Mouse (Mus musculus): ENCODE data around the gene Hba-a1. TPM values are rescaled to one million over a fixed set of nuclear protein-coding genes. Genes with fewer than 3 reads are reported as not detected.

Hba-a1 gene
- total RNA-seq, 2 experiments from 2014 or later = 219 to 309 TPM

- Histone ChIP-seq H3K4me3 (no peak overlapping the region), H3K27ac (no peak overlapping the region)
- intact Hi-C loops (cut with DNase I) = loop anchor here (5.0 kb wide), 1 partner anchor 121 kb away; no protein-coding TSS in a partner anchor
- DNase-seq = no peak
- no peak for TF ChIP-seq CTCF (IDR thresholded peaks at IDR 0.05)
Measured at GRCm38 (mm10) chr11:32302824-32303419, 19.6 kb downstream of the Hba-a1 start.

GRCm38 (mm10) chr11:32303455-32303854 is 20.1 kb downstream of the Hba-a1 start:
- intact Hi-C loops (cut with DNase I) = loop anchor here (5.0 kb wide), 1 partner anchor 121 kb away; no protein-coding TSS in a partner anchor
- no peak overlapping the region for H3K27ac ChIP-seq
- no peak overlapping the region for H3K4me3 ChIP-seq
- DNase-seq = no peak
- TF ChIP-seq CTCF (IDR thresholded peaks at IDR 0.05) = no peak

GRCm38 (mm10) chr11:32307006-32307405 is 23.7 kb downstream of the Hba-a1 start:
- no peak for TF ChIP-seq CTCF (IDR thresholded peaks at IDR 0.05)
- Histone ChIP-seq H3K4me3 (no peak overlapping the region), H3K27ac (no peak overlapping the region)
- intact Hi-C loops (cut with DNase I) = no loop called here
- no peak for DNase-seq

GRCm38 (mm10) chr11:32309446-32309845 is 26.1 kb downstream of the Hba-a1 start:
- no peak for TF ChIP-seq CTCF (IDR thresholded peaks at IDR 0.05)
- intact Hi-C loops (cut with DNase I) = no loop called here
- Histone ChIP-seq H3K27ac (no peak overlapping the region), H3K4me3 (no peak overlapping the region)
- no peak for DNase-seq

GRCm38 (mm10) chr11:32309928-32310327 is 26.6 kb downstream of the Hba-a1 start:
- H3K4me3 ChIP-seq = no peak overlapping the region

GRCm38 (mm10) chr11:32316009-32316408 is 32.7 kb downstream of the Hba-a1 start:
- TF ChIP-seq CTCF (IDR thresholded peaks at IDR 0.05) = no peak
- intact Hi-C loops (cut with DNase I) = no loop called here
- DNase-seq = no peak
- H3K27ac ChIP-seq = no peak overlapping the region
- no peak overlapping the region for H3K4me3 ChIP-seq

More at GRCm38 (mm10) chr11:32309928-32310327, 26.6 kb downstream of the Hba-a1 start:
- no peak for TF ChIP-seq CTCF (IDR thresholded peaks at IDR 0.05)
- H3K27ac ChIP-seq = no peak overlapping the region
- intact Hi-C loops (cut with DNase I) = no loop called here
- no peak for DNase-seq

- Histone ChIP-seq H3K27ac (no peak overlapping the region), H3K4me3 (no peak overlapping the region)
- TF ChIP-seq CTCF (IDR thresholded peaks at IDR 0.05) = no peak
- intact Hi-C loops (cut with DNase I) = loop anchor here (5.0 to 10.0 kb wide), 3 partner anchors 33 to 138 kb away; partner anchors contain the start of gene Hbq1b
- no peak for DNase-seq
Measured at GRCm38 (mm10) chr11:32320507-32321195, 37.3 kb downstream of the Hba-a1 start.

GRCm38 (mm10) chr11:32321196-32321565 is 37.9 kb downstream of the Hba-a1 start:
- Histone ChIP-seq H3K4me3 (no peak overlapping the region), H3K27ac (no peak overlapping the region)
- intact Hi-C loops (cut with DNase I) = loop anchor here (5.0 to 10.0 kb wide), 3 partner anchors 34 to 139 kb away; partner anchors contain the start of gene Hbq1b
- peak; percentile 95 for TF ChIP-seq CTCF (IDR thresholded peaks at IDR 0.05)
- peak; percentile 80 for DNase-seq

GRCm38 (mm10) chr11:32324609-32325008 is 41.3 kb downstream of the Hba-a1 start:
- H3K27ac ChIP-seq = no peak overlapping the region
- H3K4me3 ChIP-seq = peak overlapping the region; percentile 61
- intact Hi-C loops (cut with DNase I) = loop anchor here (5.0 to 10.0 kb wide), 3 partner anchors 37 to 142 kb away; partner anchors contain the start of gene Hbq1b
- peak; percentile 97 for TF ChIP-seq CTCF (IDR thresholded peaks at IDR 0.05)
- peak; percentile 89 for DNase-seq

GRCm38 (mm10) chr11:32331075-32331474 is 47.8 kb downstream of the Hba-a1 start:
- no peak for DNase-seq
- H3K4me3 ChIP-seq = no peak overlapping the region
- intact Hi-C loops (cut with DNase I) = no loop called here
- TF ChIP-seq CTCF (IDR thresholded peaks at IDR 0.05) = no peak
- H3K27ac ChIP-seq = peak overlapping the region; percentile 16; the same call in 1 of the 2 replicates

GRCm38 (mm10) chr11:32331861-32332260 is 48.5 kb downstream of the Hba-a1 start:
- no peak overlapping the region for H3K27ac ChIP-seq
- H3K4me3 ChIP-seq = no peak overlapping the region
- TF ChIP-seq CTCF (IDR thresholded peaks at IDR 0.05) = no peak
- DNase-seq = no peak
- intact Hi-C loops (cut with DNase I) = no loop called here

GRCm38 (mm10) chr11:32333235-32333634 is 49.9 kb downstream of the Hba-a1 start:
- TF ChIP-seq CTCF (IDR thresholded peaks at IDR 0.05) = no peak
- Histone ChIP-seq H3K27ac (no peak overlapping the region), H3K4me3 (no peak overlapping the region)
- intact Hi-C loops (cut with DNase I) = no loop called here
- DNase-seq = no peak

Other genes starting within 250 kb of the Hba-a1 start
- gene Il9r, start 83.2 kb upstream of the Hba-a1 start, total RNA-seq (2021) = not detected
- 1 to 10 TPM; 9.5 to 9.7 TPM for gene Snrnp25, start 78.1 kb upstream of the Hba-a1 start, total RNA-seq (2021)
- gene Rhbdf1, start 61.2 kb upstream of the Hba-a1 start, total RNA-seq (2021) = 10 to 100 TPM; 17.9 to 19.9 TPM
- gene Mpg, start 57.0 kb upstream of the Hba-a1 start, total RNA-seq (2021) = 1 to 10 TPM; 3.1 to 5.3 TPM
- 10 to 100 TPM; 25.6 to 29.6 TPM for gene Nprl3, start 15.8 kb upstream of the Hba-a1 start, total RNA-seq (2021)
- gene Hba-x, start 7.1 kb upstream of the Hba-a1 start, total RNA-seq (2021) = not detected
- not detected for gene Hbq1b, start 3.5 kb downstream of the Hba-a1 start, total RNA-seq (2021)
- gene Hba-a2, start 13.0 kb downstream of the Hba-a1 start, total RNA-seq (2021) = 100 to 1,000 TPM; 153 to 208 TPM
- gene Hbq1a, start 16.6 kb downstream of the Hba-a1 start, total RNA-seq (2021) = not detected
- 1 to 10 TPM; 2.5 to 7.1 TPM for gene Sh3pxd2b, start 64.3 kb downstream of the Hba-a1 start, total RNA-seq (2021)
- gene Ubtd2, start 171.9 kb downstream of the Hba-a1 start, total RNA-seq (2021) = 10 to 100 TPM in 1 of 2 experiments, 1 to 10 TPM in 1; 9.3 to 12.1 TPM
- 1 to 10 TPM; 1.0 to 2.0 TPM for gene Efcab9, start 248.6 kb downstream of the Hba-a1 start, total RNA-seq (2021)
- 1 to 10 TPM; 1.9 to 3.8 TPM for gene Stk10, start 249.8 kb downstream of the Hba-a1 start, total RNA-seq (2021)

Data from gastrocnemius, adult 2 months (tissue).